Mouse (Mus musculus): ENCODE measurements around the gene Selplg. TPM values are rescaled to one million over a fixed set of nuclear protein-coding genes. Genes with fewer than 3 reads are reported as not detected.

Gene Selplg
- polyA plus RNA-seq, 1 experiment: 13.6 TPM

DNA sequence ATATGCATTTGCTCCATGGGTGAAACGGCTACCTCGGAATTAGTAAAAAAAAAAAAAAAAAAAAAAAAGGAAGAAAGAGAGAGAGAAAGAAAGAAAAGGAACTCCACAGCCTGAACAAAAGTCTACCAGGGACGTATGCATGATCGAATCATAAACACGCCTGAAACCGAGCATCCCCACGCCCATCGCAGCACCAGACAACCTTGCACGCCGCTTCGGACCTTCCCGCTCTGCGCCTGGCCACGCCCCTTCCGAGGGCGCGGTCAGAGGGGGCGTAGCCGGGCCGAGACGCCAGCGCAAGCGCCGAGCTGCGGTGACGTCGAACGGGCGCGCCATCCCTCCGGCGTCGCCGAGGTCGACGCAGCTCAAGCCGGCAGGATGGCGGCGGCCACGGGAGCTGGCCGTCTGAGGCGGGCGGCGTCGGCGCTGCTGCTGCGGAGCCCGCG is 60.0 kb downstream of the Selplg start, which contains the start of the genes Sart3 and Iscu:
Sart3 (minus strand) TSS at position 61 of the 446 bp plus-strand sequence.
Iscu (plus strand) TSS at position 299 of the 446 bp plus-strand sequence.
- H3K27me3 ChIP-seq (ENCODE audit: control insufficient read depth, insufficient read depth, low read length): no peaks in the 10 kb centered on the region
- WGBS: under 1% methylated on average over 49 of the region's 49 CpGs
- peaks cover 7% of the 10 kb centered on the region for H3K4me1 ChIP-seq (ENCODE audit: control insufficient read depth, insufficient read depth, low read length)
- peak within 1 kb of the TSS; percentile 100 for H3K27ac ChIP-seq (ENCODE audit: insufficient read depth, low read length)
- TF ChIP-seq CTCF (IDR thresholded peaks at IDR 0.05; ENCODE audit: borderline replicate concordance, insufficient read depth, low read depth, low read length) (no peak), POLR2A (IDR thresholded peaks at IDR 0.05; ENCODE audit: borderline replicate concordance, insufficient read depth, low read length) (peak; percentile 76)
- peak; percentile 94 to 95 for DNase-seq
- H3K4me3 ChIP-seq (replicated peaks; ENCODE audit: insufficient read depth, low read depth, low read length): peak within 1 kb of the TSS; percentile 88

DNA sequence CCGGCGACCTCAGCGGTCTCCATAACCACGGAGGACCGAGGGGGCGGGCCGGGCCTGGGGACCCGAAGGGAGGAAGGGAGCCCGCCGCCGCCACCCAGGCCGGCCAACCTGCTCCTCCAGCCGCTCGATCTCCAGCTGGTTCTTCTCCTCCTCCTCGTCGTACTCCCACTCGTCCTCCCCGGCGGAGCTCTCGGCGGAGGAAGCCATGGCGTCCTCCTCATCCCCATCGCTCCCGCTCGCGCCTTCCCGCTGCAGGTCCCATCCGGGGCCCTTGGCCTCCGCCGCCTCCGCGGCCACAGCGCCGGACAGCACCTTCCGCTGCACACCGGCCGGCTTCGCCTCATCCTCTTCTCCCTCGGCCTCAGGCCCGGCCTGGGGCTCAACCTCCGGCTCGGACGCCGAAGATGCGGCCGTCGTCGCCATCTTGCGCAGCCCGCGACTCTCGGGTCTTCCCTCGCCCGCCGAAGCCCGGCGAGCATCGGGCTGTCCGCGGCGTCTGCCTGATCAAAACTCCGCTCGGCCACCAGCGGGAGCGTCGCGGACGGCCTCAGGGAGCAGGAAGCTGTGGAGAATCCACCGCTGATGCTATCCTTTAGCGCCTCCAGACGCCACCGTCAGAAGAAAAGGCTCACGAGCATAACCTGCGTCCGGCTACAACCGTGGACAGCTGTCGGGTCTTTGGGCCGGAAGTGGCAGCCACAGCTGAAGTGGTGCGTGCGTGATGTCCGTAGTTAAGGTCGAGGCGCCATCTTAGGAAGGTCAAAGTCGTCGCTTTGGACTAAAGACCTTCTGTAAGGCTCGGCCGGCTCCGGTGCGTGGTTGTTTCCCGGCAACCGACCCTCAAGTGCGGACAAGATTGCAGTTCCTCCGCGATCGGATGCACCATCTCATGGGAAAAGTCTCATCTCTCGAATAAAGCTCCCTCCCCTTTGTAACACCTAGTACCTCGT is 61.0 kb downstream of the Selplg start:
- DNase-seq: peak; percentile 87 to 92
- H3K27ac ChIP-seq (ENCODE audit: insufficient read depth, low read length): peak overlapping the region; percentile 100
- H3K4me1 ChIP-seq (ENCODE audit: control insufficient read depth, insufficient read depth, low read length): peaks cover 7% of the 10 kb centered on the region
- peak overlapping the region; percentile 86 for H3K4me3 ChIP-seq (replicated peaks; ENCODE audit: insufficient read depth, low read depth, low read length)
- WGBS: under 1% methylated on average over 92 of the region's 97 CpGs
- peak; percentile 59 for TF ChIP-seq POLR2A (IDR thresholded peaks at IDR 0.05; ENCODE audit: borderline replicate concordance, insufficient read depth, low read length)
- no peak for TF ChIP-seq CTCF (IDR thresholded peaks at IDR 0.05; ENCODE audit: borderline replicate concordance, insufficient read depth, low read depth, low read length)
- H3K27me3 ChIP-seq (ENCODE audit: control insufficient read depth, insufficient read depth, low read length): no peaks in the 10 kb centered on the region

DNA sequence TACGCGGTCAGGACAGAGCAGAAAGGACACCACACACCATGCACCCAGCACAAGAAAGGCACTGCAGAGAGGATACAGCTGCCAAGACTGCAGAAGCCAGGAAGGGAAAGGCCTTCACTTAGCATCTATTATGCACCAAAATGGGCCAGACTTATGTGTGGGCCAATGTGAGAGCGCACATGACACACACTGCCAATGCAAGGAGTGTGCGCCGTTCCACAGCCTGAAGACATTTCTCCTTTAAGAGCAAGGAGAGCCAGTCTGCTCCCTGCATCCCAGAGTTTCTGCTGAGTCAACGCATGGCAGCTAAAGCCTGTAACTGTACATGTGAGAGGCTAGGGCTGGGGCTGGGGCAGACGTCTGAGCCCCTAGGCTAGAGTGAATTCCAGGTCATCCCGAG is 63.6 kb downstream of the Selplg start:
- 84% methylated on average over 8 of the region's 8 CpGs for WGBS
- no peak overlapping the region for H3K27ac ChIP-seq (ENCODE audit: insufficient read depth, low read length)
- TF ChIP-seq CTCF (IDR thresholded peaks at IDR 0.05; ENCODE audit: borderline replicate concordance, insufficient read depth, low read depth, low read length) (no peak), POLR2A (IDR thresholded peaks at IDR 0.05; ENCODE audit: borderline replicate concordance, insufficient read depth, low read length) (no peak)
- DNase-seq: no peak
- H3K27me3 ChIP-seq (ENCODE audit: control insufficient read depth, insufficient read depth, low read length): no peaks in the 10 kb centered on the region
- H3K4me3 ChIP-seq (replicated peaks; ENCODE audit: insufficient read depth, low read depth, low read length): no peak overlapping the region
- peaks cover 7% of the 10 kb centered on the region for H3K4me1 ChIP-seq (ENCODE audit: control insufficient read depth, insufficient read depth, low read length)

Other genes starting within 250 kb of the Selplg start
- 2.2 and 3.0 TPM in 2 replicates for gene Cmklr1, start 182.2 kb downstream of the Selplg start, polyA plus RNA-seq (2012; rRNA removed)
- gene 1700069L16Rik, start 107.9 kb downstream of the Selplg start, polyA plus RNA-seq (2012; rRNA removed): 0.29 and 0.39 TPM in 2 replicates
- gene Ficd, start 96.8 kb downstream of the Selplg start, polyA plus RNA-seq (2012; rRNA removed): 15.3 and 16.1 TPM in 2 replicates
- gene Sart3, start 60.1 kb downstream of the Selplg start, polyA plus RNA-seq (2012; rRNA removed): 43.5 and 47.5 TPM in 2 replicates
- 302 and 362 TPM in 2 replicates for gene Iscu, start 59.9 kb downstream of the Selplg start, polyA plus RNA-seq (2012; rRNA removed)
- gene Tmem119, start 32.1 kb downstream of the Selplg start, polyA plus RNA-seq (2012; rRNA removed): 6.0 and 7.4 TPM in 2 replicates
- 90.2 and 94.1 TPM in 2 replicates for gene Coro1c, start 76.1 kb upstream of the Selplg start, polyA plus RNA-seq (2012; rRNA removed)
- 15.0 and 16.7 TPM in 2 replicates for gene Ssh1, start 161.2 kb upstream of the Selplg start, polyA plus RNA-seq (2012; rRNA removed)
- gene Dao, start 171.1 kb upstream of the Selplg start, polyA plus RNA-seq (2012; rRNA removed): 51.3 and 63.2 TPM in 2 replicates
- gene Usp30, start 232.8 kb upstream of the Selplg start, polyA plus RNA-seq (2012; rRNA removed): 42.9 and 44.1 TPM in 2 replicates